Comparison of ENCODE assay signal across 12 mouse cellular contexts in the genomic region with DNA sequence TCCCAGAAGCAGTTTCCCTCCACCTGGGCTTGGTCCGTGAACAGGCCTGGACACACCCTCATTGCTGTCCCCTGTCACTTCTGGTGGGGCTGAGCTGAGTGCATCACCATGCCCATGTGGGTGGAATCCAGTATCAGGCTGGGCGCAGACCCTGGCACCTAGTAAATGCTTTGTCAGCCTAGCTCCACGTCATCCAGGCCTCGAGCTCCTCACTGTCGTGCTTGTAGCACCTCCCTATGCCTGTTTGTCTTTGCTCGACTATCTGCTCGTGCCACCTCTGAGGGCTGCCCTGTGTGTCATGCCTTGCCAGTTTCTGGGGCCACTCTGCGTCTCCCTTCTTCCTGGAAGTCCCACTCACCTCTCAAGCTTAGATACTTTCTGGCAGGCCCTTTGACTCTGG. TPM values are rescaled to one million over a fixed set of nuclear protein-coding genes. Genes with fewer than 3 reads are reported as not detected.
DNase-seq lines count a peak whose midpoint lies in the region; ATAC-seq and TF ChIP-seq lines count a peak whose summit lies in the region.
"Had no signal": no experiment of that assay in that cellular context is flagged by ENCODE, and none has a peak within 500 bp of the region (broad histone marks: within the 10 kb centered on the region; RNA-seq: fewer than 3 reads in every experiment).

No protein-coding gene starts in this region.

- H3K36me3 ChIP-seq in heart, embryonic 10.5 days, result no peaks in the 10 kb centered on the region
- H3K36me3 ChIP-seq in stomach, postnatal 0 days (ENCODE audit: control insufficient read depth, insufficient read depth, low read length), result no peaks in the 10 kb centered on the region
- H3K36me3 ChIP-seq: kidney, embryonic 15.5 days had no signal

- ATAC-seq in stomach, postnatal 0 days (ENCODE audit: low FRiP score, low TSS enrichment), result no peak
- ATAC-seq in monocyte, adult 5-6 weeks (replicated peaks; ENCODE audit: insufficient number of reproducible peaks, low FRiP score, low TSS enrichment, poor library complexity, severe bottlenecking), result no peak

- no peak for TF ChIP-seq CTCF in stomach, postnatal 0 days (IDR thresholded peaks at IDR 0.05; ENCODE audit: low read depth)

- H3K27me3 ChIP-seq in heart, embryonic 10.5 days (ENCODE audit: insufficient read depth, poor library complexity, severe bottlenecking), result no peaks in the 10 kb centered on the region
- H3K27me3 ChIP-seq in stomach, postnatal 0 days (ENCODE audit: control insufficient read depth, insufficient read depth, low read length), result no peaks in the 10 kb centered on the region
- H3K27me3 ChIP-seq: kidney, embryonic 15.5 days had no signal

- H3K27ac ChIP-seq in heart, embryonic 10.5 days, result peak overlapping the region; percentile 50; the same call in 1 of the 2 replicates
- 0 out of 2 replicates have a peak overlapping the region, but pooled peaks have one; percentile 45 for H3K27ac ChIP-seq in stomach, postnatal 0 days (replicated peaks)
- H3K27ac ChIP-seq: kidney, embryonic 15.5 days had no signal

- no peak overlapping the region for H3K9ac ChIP-seq in stomach, postnatal 0 days (ENCODE audit: low read length)
- H3K9ac ChIP-seq: kidney, embryonic 15.5 days had no signal

- WGBS in heart, embryonic 10.5 days, result 81% methylated on average over 8 of the region's 8 CpGs
- WGBS in stomach, postnatal 0 days, result 57% methylated on average over 8 of the region's 8 CpGs

- no peak overlapping the region for H3K4me2 ChIP-seq in stomach, postnatal 0 days (replicated peaks; ENCODE audit: low read depth)
- H3K4me2 ChIP-seq: kidney, embryonic 15.5 days had no signal

- peaks cover 80% of the 10 kb centered on the region for H3K4me1 ChIP-seq in heart, embryonic 10.5 days
- peaks cover 3% of the 10 kb centered on the region for H3K4me1 ChIP-seq in stomach, postnatal 0 days (replicated peaks; ENCODE audit: control insufficient read depth, insufficient read depth)

- H3K4me3 ChIP-seq in heart, embryonic 10.5 days, result no peak overlapping the region
- no peak overlapping the region for H3K4me3 ChIP-seq in stomach, postnatal 0 days (ENCODE audit: low read depth, low read length)
- H3K4me3 ChIP-seq: kidney, embryonic 15.5 days had no signal

- no peak for TF ChIP-seq EP300 in stomach, postnatal 0 days (optimal IDR thresholded peaks at IDR 0.05)

- no peaks in the 10 kb centered on the region for H3K9me3 ChIP-seq in heart, embryonic 10.5 days
- H3K9me3 ChIP-seq in stomach, postnatal 0 days (ENCODE audit: control insufficient read depth, low read length), result no peaks in the 10 kb centered on the region
- H3K9me3 ChIP-seq: kidney, embryonic 15.5 days had no signal

- no peak for DNase-seq in heart, embryonic 10.5 days (ENCODE audit: low spot score)
- DNase-seq in heart, postnatal 4 days, result no peak
- peak; percentile 47 for DNase-seq in spleen, adult 12 weeks (ENCODE audit: low spot score)
- no peak for DNase-seq in spleen, postnatal 14 days (ENCODE audit: low spot score in 2 of 2)
- peak; percentile 53 for DNase-seq in liver
- no peak for DNase-seq in stomach, postnatal 0 days (ENCODE audit: low spot score)
- no peak for DNase-seq in layer of hippocampus, postnatal 14 days (ENCODE audit: low spot score in 2 of 2)
- DNase-seq: adrenal gland, postnatal 25 days; cerebellum, postnatal 10 days; lung, adult 2 months had no signal

RNA-seq across cellular contexts. Expression of a gene that starts 3.2 kb away (rescaled TPM):
- 37.5 and 46.7 TPM in 2 replicates for polyA plus RNA-seq in heart, embryonic 10.5 days (2016; fragmentation: Nextera tagmentation; extraction: Ambion mirVana)
- total RNA-seq in heart, postnatal 4 days (2021), result 10 to 100 TPM; 80.9 to 84.3 TPM
- 19.6 TPM in 2 replicates for polyA plus RNA-seq in stomach, postnatal 0 days (2015; fragmentation: Nextera tagmentation; extraction: Ambion mirVana)
- 10 to 100 TPM; 47.9 to 48.6 TPM for total RNA-seq in layer of hippocampus, postnatal 14 days (2021)
- 24.4 to 44.2 TPM (median 31.3 TPM) in 3 replicates for total RNA-seq in monocyte, adult 5-6 weeks (2017)

RNA-seq across cellular contexts. Expression of a gene that starts 24.5 kb away (rescaled TPM):
- polyA plus RNA-seq in heart, embryonic 10.5 days (2016; fragmentation: Nextera tagmentation; extraction: Ambion mirVana), result 0.26 and 0.45 TPM in 2 replicates
- total RNA-seq in heart, postnatal 4 days (2021), result under 1 TPM; 0.27 to 0.55 TPM
- polyA plus RNA-seq in stomach, postnatal 0 days (2015; fragmentation: Nextera tagmentation; extraction: Ambion mirVana), result 0.23 and 0.25 TPM in 2 replicates
- total RNA-seq in layer of hippocampus, postnatal 14 days (2021), result 1 to 10 TPM; 7.3 to 7.9 TPM
- total RNA-seq in monocyte, adult 5-6 weeks (2017), result 43.6 to 60.8 TPM (median 44.6 TPM) in 3 replicates

Comparison
In these comparisons a context has a peak if more than half of its experiments do, and no peak if none do; other contexts are left out.
1. DNase-seq: peak in spleen, adult 12 weeks (single experiment) and liver (single experiment); none in heart, embryonic 10.5 days (single experiment), heart, postnatal 4 days (single experiment), spleen, postnatal 14 days (0 of 2), stomach, postnatal 0 days (single experiment) and layer of hippocampus, postnatal 14 days (0 of 2).
2. RNA of a gene that starts 24.5 kb away (total RNA-seq): 43.6 to 60.8 TPM in monocyte, adult 5-6 weeks and 7.3 to 7.9 TPM in layer of hippocampus, postnatal 14 days; 0.27 to 0.55 TPM in heart, postnatal 4 days; every median in the first group is over 4 times any median in the second.